Mouse (Mus musculus): ENCODE measurements around the gene Rnaset2b. TPM values are rescaled to one million over a fixed set of nuclear protein-coding genes. Genes with fewer than 3 reads are reported as not detected.
"Not testable (repeated sequence)": the region's sequence is repeated elsewhere in the genome, so short reads cannot be mapped to it uniquely, and the experiment has no call there.

The Rnaset2b gene
- polyA plus RNA-seq, 1 experiment from 2014 or later, result 108 TPM

DNA sequence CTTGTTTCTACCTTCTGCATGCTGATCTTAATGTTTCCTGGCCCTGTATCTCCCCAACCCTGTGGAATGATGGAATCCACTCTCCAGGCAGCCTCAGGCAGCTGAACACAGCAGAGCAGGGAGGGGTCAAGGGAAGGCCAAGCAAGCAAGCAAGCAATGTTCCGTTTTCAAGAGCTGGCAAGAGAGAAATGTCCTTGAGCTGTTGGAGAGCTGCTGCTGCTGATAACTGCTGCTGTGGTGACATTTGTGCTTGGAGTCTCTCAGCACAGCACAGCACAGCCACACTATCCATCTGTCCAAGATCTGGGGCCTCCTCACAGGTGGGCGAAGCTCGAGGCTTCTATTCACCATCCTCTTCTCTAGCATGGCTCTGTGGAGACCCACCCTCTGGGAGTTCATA, 33.0 kb downstream of the Rnaset2b start:
- WGBS, result no CpG with 5 or more reads among the region's 3 CpGs
- not testable (repeated sequence) for H3K4me3 ChIP-seq (ENCODE audit: low read depth, low read length); H3K36me3 ChIP-seq (ENCODE audit: control insufficient read depth, insufficient read depth, low read length); H3K27me3 ChIP-seq (replicated peaks; ENCODE audit: control insufficient read depth, insufficient read depth, low read length); H3K27ac ChIP-seq (ENCODE audit: low read depth, low read length); H3K4me1 ChIP-seq (ENCODE audit: control insufficient read depth, insufficient read depth, low read length); DNase-seq (ENCODE audit: low spot score); H3K9me3 ChIP-seq (replicated peaks; ENCODE audit: control insufficient read depth, low read length); H3K4me2 ChIP-seq (ENCODE audit: low read length); ATAC-seq; H3K9ac ChIP-seq (ENCODE audit: low read length)

DNA sequence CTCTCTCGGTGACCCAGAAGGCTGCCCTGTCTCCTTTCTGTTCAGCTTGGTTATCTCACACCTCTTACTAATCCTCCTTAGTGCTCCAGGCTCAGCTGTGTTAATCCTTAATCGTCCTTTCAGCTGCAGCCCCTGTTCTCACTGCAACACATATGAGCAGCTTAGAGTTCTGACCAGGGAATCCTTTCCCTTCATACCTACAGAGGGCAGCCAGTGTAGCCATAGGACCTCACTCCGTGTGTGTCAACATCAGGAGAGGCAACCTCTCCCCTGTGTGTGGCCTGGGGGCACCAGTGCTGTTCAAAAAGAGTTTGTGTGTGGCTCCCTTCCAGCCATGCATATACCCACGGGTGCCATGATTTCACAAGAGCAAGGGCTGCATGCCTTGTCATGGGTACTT, 35.2 kb downstream of the Rnaset2b start:
- H3K27me3 ChIP-seq (replicated peaks; ENCODE audit: control insufficient read depth, insufficient read depth, low read length); H3K4me1 ChIP-seq (ENCODE audit: control insufficient read depth, insufficient read depth, low read length); H3K36me3 ChIP-seq (ENCODE audit: control insufficient read depth, insufficient read depth, low read length); H3K9me3 ChIP-seq (replicated peaks; ENCODE audit: control insufficient read depth, low read length); ATAC-seq; H3K27ac ChIP-seq (ENCODE audit: low read depth, low read length); H3K4me3 ChIP-seq (ENCODE audit: low read depth, low read length); H3K4me2 ChIP-seq (ENCODE audit: low read length); H3K9ac ChIP-seq (ENCODE audit: low read length); DNase-seq (ENCODE audit: low spot score): not testable (repeated sequence)
- WGBS, result 37% methylated on average over 3 of the region's 4 CpGs

DNA sequence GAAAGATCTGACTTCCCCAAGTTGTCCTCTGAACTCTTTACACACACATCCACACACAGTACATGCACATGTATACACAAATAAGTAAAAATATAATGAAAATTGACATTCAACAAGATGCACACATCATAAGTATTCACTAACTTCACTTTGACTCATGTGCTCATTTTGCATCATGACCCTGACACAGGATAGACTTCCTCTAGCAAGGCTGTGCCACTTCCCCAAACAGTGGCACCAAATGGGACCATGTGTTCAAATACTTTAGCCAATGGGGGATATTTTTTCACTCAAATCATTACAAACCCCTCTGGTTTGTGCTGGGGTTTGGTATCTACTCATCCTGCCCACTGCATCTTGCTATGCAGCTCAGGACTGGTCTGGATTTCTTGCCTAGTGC, 38.5 kb downstream of the Rnaset2b start:
- not testable (repeated sequence) for H3K4me3 ChIP-seq (ENCODE audit: low read depth, low read length); H3K36me3 ChIP-seq (ENCODE audit: control insufficient read depth, insufficient read depth, low read length); DNase-seq (ENCODE audit: low spot score); H3K9ac ChIP-seq (ENCODE audit: low read length); H3K27ac ChIP-seq (ENCODE audit: low read depth, low read length); H3K9me3 ChIP-seq (replicated peaks; ENCODE audit: control insufficient read depth, low read length); ATAC-seq; H3K4me1 ChIP-seq (ENCODE audit: control insufficient read depth, insufficient read depth, low read length); H3K4me2 ChIP-seq (ENCODE audit: low read length); H3K27me3 ChIP-seq (replicated peaks; ENCODE audit: control insufficient read depth, insufficient read depth, low read length)

DNA sequence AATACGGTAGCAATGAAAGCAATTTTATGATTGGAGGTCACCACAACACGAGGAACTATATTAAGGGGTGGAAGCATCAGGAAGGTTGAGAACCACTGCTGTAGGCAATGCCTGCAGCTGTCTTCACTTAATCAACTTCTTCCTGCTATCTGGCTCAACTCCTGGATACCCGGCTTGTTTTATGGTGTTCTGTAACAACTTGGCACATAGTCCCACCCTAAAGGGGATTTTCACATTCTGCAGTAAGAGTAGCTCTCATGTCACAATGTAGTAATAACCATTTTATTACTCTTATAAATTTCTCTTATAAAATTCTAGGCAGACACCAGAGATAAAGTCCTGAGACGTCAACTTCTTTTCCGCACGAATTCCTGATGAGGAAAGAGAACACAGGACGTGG, 39.0 kb downstream of the Rnaset2b start:
- not testable (repeated sequence) for H3K9me3 ChIP-seq (replicated peaks; ENCODE audit: control insufficient read depth, low read length); DNase-seq (ENCODE audit: low spot score); H3K4me1 ChIP-seq (ENCODE audit: control insufficient read depth, insufficient read depth, low read length); H3K36me3 ChIP-seq (ENCODE audit: control insufficient read depth, insufficient read depth, low read length); H3K27ac ChIP-seq (ENCODE audit: low read depth, low read length); ATAC-seq; H3K27me3 ChIP-seq (replicated peaks; ENCODE audit: control insufficient read depth, insufficient read depth, low read length); H3K4me2 ChIP-seq (ENCODE audit: low read length); H3K4me3 ChIP-seq (ENCODE audit: low read depth, low read length); H3K9ac ChIP-seq (ENCODE audit: low read length)
- no CpG with 5 or more reads among the region's 7 CpGs for WGBS

DNA sequence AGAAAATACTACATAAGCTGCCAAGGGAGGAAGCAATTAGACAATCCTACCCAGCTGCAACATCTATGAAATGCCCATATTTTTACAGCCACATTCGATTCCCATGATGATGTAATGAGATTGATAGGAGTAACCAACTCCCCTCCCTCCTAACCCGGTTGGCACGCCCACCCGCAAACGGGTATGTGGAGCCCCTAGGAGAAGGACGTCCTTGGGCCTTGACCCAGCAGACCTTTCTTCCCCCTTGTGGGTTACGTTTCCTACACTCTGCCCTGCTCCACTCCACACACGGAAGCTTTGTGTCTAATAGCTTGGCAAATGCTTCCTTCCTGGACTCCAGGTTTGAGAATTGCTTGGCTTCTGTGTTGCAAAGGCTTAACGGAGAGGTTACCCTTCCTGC, 39.5 kb downstream of the Rnaset2b start:
- not testable (repeated sequence) for H3K36me3 ChIP-seq (ENCODE audit: control insufficient read depth, insufficient read depth, low read length); H3K4me2 ChIP-seq (ENCODE audit: low read length); ATAC-seq; H3K27me3 ChIP-seq (replicated peaks; ENCODE audit: control insufficient read depth, insufficient read depth, low read length); DNase-seq (ENCODE audit: low spot score); H3K4me1 ChIP-seq (ENCODE audit: control insufficient read depth, insufficient read depth, low read length); H3K4me3 ChIP-seq (ENCODE audit: low read depth, low read length); H3K27ac ChIP-seq (ENCODE audit: low read depth, low read length); H3K9me3 ChIP-seq (replicated peaks; ENCODE audit: control insufficient read depth, low read length); H3K9ac ChIP-seq (ENCODE audit: low read length)
- 91% methylated on average over 3 of the region's 9 CpGs for WGBS

DNA sequence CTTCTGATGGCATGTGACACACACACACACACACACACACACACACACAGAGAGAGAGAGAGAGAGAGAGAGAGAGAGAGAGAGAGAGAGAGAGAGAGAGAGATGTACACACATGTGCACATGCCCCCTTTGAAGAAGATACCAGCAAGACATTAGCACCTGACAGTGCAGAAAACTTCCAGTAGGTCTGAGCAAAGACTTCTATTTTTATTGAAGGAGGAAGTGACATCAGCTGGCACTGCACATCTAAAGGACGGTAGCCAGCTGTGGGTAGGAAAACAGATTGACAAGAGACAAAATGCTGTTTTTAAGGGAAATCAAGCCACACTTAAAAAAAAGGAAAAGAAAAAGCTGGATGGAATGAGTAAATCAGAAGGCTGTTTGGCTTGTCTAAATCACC, 43.8 kb downstream of the Rnaset2b start:
- H3K9ac ChIP-seq (ENCODE audit: low read length); H3K4me3 ChIP-seq (ENCODE audit: low read depth, low read length); H3K9me3 ChIP-seq (replicated peaks; ENCODE audit: control insufficient read depth, low read length); H3K27ac ChIP-seq (ENCODE audit: low read depth, low read length); H3K4me2 ChIP-seq (ENCODE audit: low read length); H3K27me3 ChIP-seq (replicated peaks; ENCODE audit: control insufficient read depth, insufficient read depth, low read length); DNase-seq (ENCODE audit: low spot score); H3K4me1 ChIP-seq (ENCODE audit: control insufficient read depth, insufficient read depth, low read length); H3K36me3 ChIP-seq (ENCODE audit: control insufficient read depth, insufficient read depth, low read length); ATAC-seq: not testable (repeated sequence)
- WGBS, result no CpG with 5 or more reads among the region's 1 CpGs

DNA sequence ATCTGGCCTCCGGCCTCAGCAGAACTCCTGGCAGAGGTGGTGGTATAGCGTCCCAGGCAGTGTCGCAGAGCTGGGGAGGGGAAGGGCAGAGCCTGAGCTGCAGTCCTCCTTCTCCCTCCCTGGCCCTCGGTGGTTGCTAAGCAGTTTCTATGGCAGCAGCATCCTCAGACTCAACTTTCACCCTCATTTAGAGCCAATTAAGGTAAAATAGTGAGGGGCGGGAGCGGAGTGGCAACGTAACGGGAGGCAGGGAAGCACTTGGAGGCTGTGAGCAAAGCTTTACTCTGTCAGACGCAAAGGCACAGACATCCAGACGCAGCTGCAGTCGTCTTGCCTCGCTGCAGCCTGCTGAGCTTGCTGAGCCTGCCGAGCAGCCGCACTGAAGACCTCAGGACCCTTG, 54.8 kb downstream of the Rnaset2b start, which contains the start of gene Gm1604a:
Gene Gm1604a (plus strand): TSS at position 312 of the 400 bp plus-strand sequence.
- H3K9ac ChIP-seq (ENCODE audit: low read length); H3K4me2 ChIP-seq (ENCODE audit: low read length); DNase-seq (ENCODE audit: low spot score); H3K9me3 ChIP-seq (replicated peaks; ENCODE audit: control insufficient read depth, low read length); H3K4me3 ChIP-seq (ENCODE audit: low read depth, low read length); H3K27ac ChIP-seq (ENCODE audit: low read depth, low read length); H3K27me3 ChIP-seq (replicated peaks; ENCODE audit: control insufficient read depth, insufficient read depth, low read length); H3K36me3 ChIP-seq (ENCODE audit: control insufficient read depth, insufficient read depth, low read length); H3K4me1 ChIP-seq (ENCODE audit: control insufficient read depth, insufficient read depth, low read length): not testable (repeated sequence)
- WGBS, result 6% methylated on average over 4 of the region's 14 CpGs
- ATAC-seq, result peak; percentile 88

DNA sequence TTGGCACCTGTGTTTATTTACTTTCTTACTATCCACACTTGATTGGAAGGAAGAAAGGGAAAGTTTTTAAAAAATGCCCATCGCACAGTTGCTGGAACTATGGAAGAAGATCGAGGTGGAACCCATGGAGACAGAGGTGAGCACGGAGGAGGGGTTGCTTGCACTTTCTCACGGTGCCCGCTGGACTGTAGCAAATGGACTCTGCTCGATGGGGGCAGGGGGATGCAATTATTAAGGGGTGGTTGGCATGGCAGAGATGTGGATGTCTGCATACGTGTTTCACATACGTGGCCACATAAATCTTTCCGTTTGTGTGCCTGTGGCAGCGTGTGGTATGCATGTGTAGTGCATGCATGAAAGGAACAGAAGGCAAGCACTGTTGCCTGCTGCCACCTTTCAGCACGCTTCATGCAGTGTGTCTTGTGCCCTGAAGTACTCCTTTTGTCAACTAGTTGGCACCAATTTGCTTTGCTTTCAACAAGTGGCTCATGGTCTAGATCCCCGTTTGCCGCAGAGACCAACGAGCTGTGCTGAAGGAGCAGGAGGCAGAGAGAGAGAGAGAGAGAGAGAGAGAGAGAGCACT, 55.4 kb downstream of the Rnaset2b start:
- H3K4me2 ChIP-seq (ENCODE audit: low read length); H3K36me3 ChIP-seq (ENCODE audit: control insufficient read depth, insufficient read depth, low read length); H3K9me3 ChIP-seq (replicated peaks; ENCODE audit: control insufficient read depth, low read length); H3K4me3 ChIP-seq (ENCODE audit: low read depth, low read length); DNase-seq (ENCODE audit: low spot score); H3K27ac ChIP-seq (ENCODE audit: low read depth, low read length); H3K27me3 ChIP-seq (replicated peaks; ENCODE audit: control insufficient read depth, insufficient read depth, low read length); H3K9ac ChIP-seq (ENCODE audit: low read length); H3K4me1 ChIP-seq (ENCODE audit: control insufficient read depth, insufficient read depth, low read length): not testable (repeated sequence)
- peak; percentile 74 for ATAC-seq
- WGBS, result 11% methylated on average over 3 of the region's 14 CpGs

DNA sequence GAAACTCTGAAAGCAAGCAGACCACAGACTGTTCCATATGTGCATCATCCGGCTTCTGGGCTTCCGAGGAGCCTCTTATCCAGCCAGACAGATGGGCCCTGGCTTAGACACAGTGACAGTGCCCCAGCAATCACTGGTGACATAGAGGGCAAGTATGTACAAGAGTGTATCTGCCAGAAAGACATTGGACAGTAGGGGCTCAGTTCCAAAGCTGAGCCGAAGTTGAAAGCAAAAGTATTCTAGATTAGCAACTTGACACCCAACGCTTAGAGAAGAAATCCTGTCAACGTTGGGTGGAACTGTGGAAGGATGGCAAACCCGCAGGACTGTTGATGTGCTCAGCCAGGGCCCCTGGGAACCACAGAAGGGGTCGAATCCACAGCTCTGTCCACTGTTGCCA, 59.8 kb downstream of the Rnaset2b start:
- not testable (repeated sequence) for H3K36me3 ChIP-seq (ENCODE audit: control insufficient read depth, insufficient read depth, low read length); DNase-seq (ENCODE audit: low spot score); H3K4me3 ChIP-seq (ENCODE audit: low read depth, low read length); H3K27me3 ChIP-seq (replicated peaks; ENCODE audit: control insufficient read depth, insufficient read depth, low read length); H3K4me2 ChIP-seq (ENCODE audit: low read length); H3K27ac ChIP-seq (ENCODE audit: low read depth, low read length); ATAC-seq; H3K4me1 ChIP-seq (ENCODE audit: control insufficient read depth, insufficient read depth, low read length); H3K9me3 ChIP-seq (replicated peaks; ENCODE audit: control insufficient read depth, low read length); H3K9ac ChIP-seq (ENCODE audit: low read length)
- WGBS, result 85% methylated on average over 5 of the region's 7 CpGs
